Mouse (Mus musculus): Measurements from ENCODE around the gene Mllt10. TPM values are rescaled to one million over a fixed set of nuclear protein-coding genes. Genes with fewer than 3 reads are reported as not detected.

Gene Mllt10
- polyA plus RNA-seq, 1 experiment from 2014 or later: 54.1 TPM

- ATAC-seq (ENCODE audit: low FRiP score) (no peak), DNase-seq (ENCODE audit: low spot score, missing footprints) (peak; percentile 82)
- H3K9ac ChIP-seq (ENCODE audit: low read length): no peak overlapping the region
- WGBS: 14% methylated on average over 2 of the region's 2 CpGs
- no peak overlapping the region for H3K4me2 ChIP-seq
- no peak overlapping the region for H3K4me3 ChIP-seq (ENCODE audit: low read depth, low read length)
- no peaks in the 10 kb centered on the region for H3K27me3 ChIP-seq (ENCODE audit: control insufficient read depth, insufficient read depth, low read length)
- H3K36me3 ChIP-seq (ENCODE audit: control insufficient read depth, insufficient read depth, low read length): no peaks in the 10 kb centered on the region
- peaks cover 13% of the 10 kb centered on the region for H3K4me1 ChIP-seq (ENCODE audit: control insufficient read depth, insufficient read depth, low read length)
- no peak overlapping the region for H3K27ac ChIP-seq (ENCODE audit: low read depth, low read length)
- H3K9me3 ChIP-seq (ENCODE audit: control insufficient read depth, low read length): no peaks in the 10 kb centered on the region
Measured at GRCm38 (mm10) chr2:18229279-18229678, 174.2 kb downstream of the Mllt10 start.

- H3K4me3 ChIP-seq (ENCODE audit: low read depth, low read length): no peak overlapping the region
- no peaks in the 10 kb centered on the region for H3K27me3 ChIP-seq (ENCODE audit: control insufficient read depth, insufficient read depth, low read length)
- DNase-seq (ENCODE audit: low spot score, missing footprints) (no peak), ATAC-seq (ENCODE audit: low FRiP score) (no peak)
- 67% methylated on average over 4 of the region's 4 CpGs for WGBS
- no peaks in the 10 kb centered on the region for H3K36me3 ChIP-seq (ENCODE audit: control insufficient read depth, insufficient read depth, low read length)
- peaks cover 15% of the 10 kb centered on the region for H3K4me1 ChIP-seq (ENCODE audit: control insufficient read depth, insufficient read depth, low read length)
- H3K4me2 ChIP-seq: no peak overlapping the region
- H3K9ac ChIP-seq (ENCODE audit: low read length): no peak overlapping the region
- no peak overlapping the region for H3K27ac ChIP-seq (ENCODE audit: low read depth, low read length)
- H3K9me3 ChIP-seq (ENCODE audit: control insufficient read depth, low read length): no peaks in the 10 kb centered on the region
Measured at GRCm38 (mm10) chr2:18231143-18231542, 176.1 kb downstream of the Mllt10 start.

- Histone ChIP-seq H3K27me3 (ENCODE audit: control insufficient read depth, insufficient read depth, low read length) (no peaks in the 10 kb centered on the region), H3K27ac (ENCODE audit: low read depth, low read length) (peak overlapping the region; percentile 16; the same call in 1 of the 2 replicates), H3K4me2 (peak overlapping the region; percentile 19; the same call in 1 of the 2 replicates), H3K9ac (ENCODE audit: low read length) (no peak overlapping the region), H3K36me3 (ENCODE audit: control insufficient read depth, insufficient read depth, low read length) (no peaks in the 10 kb centered on the region), H3K4me1 (ENCODE audit: control insufficient read depth, insufficient read depth, low read length) (peaks cover 15% of the 10 kb centered on the region), H3K9me3 (ENCODE audit: control insufficient read depth, low read length) (no peaks in the 10 kb centered on the region), H3K4me3 (ENCODE audit: low read depth, low read length) (no peak overlapping the region)
- DNase-seq (ENCODE audit: low spot score, missing footprints): peak; percentile 91
- ATAC-seq (ENCODE audit: low FRiP score): peak; percentile 91
- 5% methylated on average over 5 of the region's 5 CpGs for WGBS
Measured at GRCm38 (mm10) chr2:18232883-18233567, 178.0 kb downstream of the Mllt10 start.

DNA sequence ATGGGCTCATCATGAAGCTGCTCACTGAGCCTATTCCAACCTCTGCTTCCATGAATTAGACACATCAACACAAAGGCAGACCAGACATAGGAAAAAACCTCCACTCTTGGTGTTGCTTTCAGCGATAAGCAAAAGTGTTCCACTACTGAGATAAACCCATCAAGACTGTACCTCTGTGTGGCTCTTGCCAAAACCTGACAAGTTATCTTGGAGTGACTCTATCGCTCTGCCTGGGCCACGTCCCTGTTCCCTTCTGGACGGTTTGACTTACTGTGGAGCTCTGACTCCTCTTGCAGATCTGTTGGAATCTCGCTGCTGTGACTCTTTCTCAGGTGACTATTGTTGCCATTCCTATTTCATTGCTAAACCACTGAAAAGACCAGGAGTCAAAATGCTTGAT, 180.5 kb downstream of the Mllt10 start:
- Histone ChIP-seq H3K9me3 (ENCODE audit: control insufficient read depth, low read length) (no peaks in the 10 kb centered on the region), H3K4me2 (no peak overlapping the region), H3K27me3 (ENCODE audit: control insufficient read depth, insufficient read depth, low read length) (no peaks in the 10 kb centered on the region), H3K4me3 (ENCODE audit: low read depth, low read length) (no peak overlapping the region), H3K9ac (ENCODE audit: low read length) (no peak overlapping the region), H3K4me1 (ENCODE audit: control insufficient read depth, insufficient read depth, low read length) (peaks cover 15% of the 10 kb centered on the region), H3K27ac (ENCODE audit: low read depth, low read length) (no peak overlapping the region), H3K36me3 (ENCODE audit: control insufficient read depth, insufficient read depth, low read length) (no peaks in the 10 kb centered on the region)
- WGBS: 97% methylated on average over 5 of the region's 5 CpGs
- no peak for ATAC-seq (ENCODE audit: low FRiP score)
- no peak for DNase-seq (ENCODE audit: low spot score, missing footprints)

GRCm38 (mm10) chr2:18249224-18249623, 194.2 kb downstream of the Mllt10 start:
- whole genome bisulfite sequencing: 87% methylated on average over 3 of the region's 3 CpGs

More at GRCm38 (mm10) chr2:18249224-18249623, 194.2 kb downstream of the Mllt10 start:
- no peaks in the 10 kb centered on the region for H3K4me1 ChIP-seq (ENCODE audit: control insufficient read depth, insufficient read depth, low read length)
- H3K27ac ChIP-seq (ENCODE audit: low read depth, low read length): no peak overlapping the region
- H3K4me3 ChIP-seq (ENCODE audit: low read depth, low read length): no peak overlapping the region
- ATAC-seq (ENCODE audit: low FRiP score): no peak
- H3K9ac ChIP-seq (ENCODE audit: low read length): no peak overlapping the region
- H3K9me3 ChIP-seq (ENCODE audit: control insufficient read depth, low read length): no peaks in the 10 kb centered on the region
- peak; percentile 79 for DNase-seq (ENCODE audit: low spot score, missing footprints)
- H3K4me2 ChIP-seq: no peak overlapping the region
- no peaks in the 10 kb centered on the region for H3K36me3 ChIP-seq (ENCODE audit: control insufficient read depth, insufficient read depth, low read length)
- H3K27me3 ChIP-seq (ENCODE audit: control insufficient read depth, insufficient read depth, low read length): no peaks in the 10 kb centered on the region

Small RNAs within 50 kb of the gene (microRNA-seq; reads per million reads assigned to microRNA genes)
- not detected for gene Gm23638
- gene Mir7655: 13.1 reads per million, percentile 33 among the genes with 10 or more reads in this experiment

Other genes with a start within 250 kb of the Mllt10 start
- not detected in 2 replicates for gene H2al2a, start 58.3 kb upstream of the Mllt10 start, polyA plus RNA-seq (2014; fragmentation: Nextera tagmentation; extraction: Ambion mirVana)
- 10.5 and 11.6 TPM in 2 replicates for gene A930004D18Rik, start 17.5 kb upstream of the Mllt10 start, polyA plus RNA-seq (2014; fragmentation: Nextera tagmentation; extraction: Ambion mirVana)
- gene Skida1, start 6.2 kb upstream of the Mllt10 start, polyA plus RNA-seq (2014; fragmentation: Nextera tagmentation; extraction: Ambion mirVana): 22.9 and 23.4 TPM in 2 replicates